Mouse (Mus musculus): Measurements from ENCODE around the gene Tfdp2.

Gene Tfdp2

DNA sequence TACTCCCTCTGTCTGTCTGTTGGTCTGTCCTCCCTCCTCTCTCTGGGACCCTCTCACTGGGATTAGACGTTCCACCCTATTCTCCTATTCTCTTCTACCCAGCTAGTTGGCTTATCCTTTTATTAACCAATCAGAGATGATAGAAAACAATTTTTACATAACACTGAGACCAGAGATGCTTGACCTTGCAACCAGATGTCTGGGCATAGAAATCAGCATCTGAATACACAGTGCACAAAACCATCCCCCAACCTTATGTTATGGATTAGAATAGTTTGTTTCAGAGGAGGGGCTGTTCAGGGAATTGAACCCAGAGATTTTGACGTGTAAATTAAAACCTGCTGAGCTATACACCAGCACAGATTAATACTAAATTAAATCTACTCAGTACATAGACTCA is 34.2 kb downstream of the Tfdp2 start:
- no peak for DNase-seq

DNA sequence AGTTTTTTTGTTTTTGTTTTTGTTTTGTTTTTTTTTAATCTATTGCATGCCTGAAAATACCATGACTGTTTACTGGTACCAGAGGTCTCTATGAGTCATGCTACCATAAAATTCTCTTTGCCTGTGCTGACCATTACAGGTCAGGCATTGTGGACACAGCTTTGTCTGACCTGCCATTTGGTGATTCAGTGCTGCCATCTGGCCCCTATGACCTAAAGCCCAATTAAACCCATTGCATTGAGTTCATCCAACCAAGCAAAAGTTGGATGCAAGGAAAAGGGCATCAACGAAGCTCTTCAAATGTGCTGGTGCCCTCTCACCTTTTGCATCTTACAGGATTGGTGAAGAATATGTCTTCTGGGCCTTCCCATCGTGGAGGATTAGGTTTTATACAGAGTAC is 39.4 kb downstream of the Tfdp2 start:
- no peak for DNase-seq

DNA sequence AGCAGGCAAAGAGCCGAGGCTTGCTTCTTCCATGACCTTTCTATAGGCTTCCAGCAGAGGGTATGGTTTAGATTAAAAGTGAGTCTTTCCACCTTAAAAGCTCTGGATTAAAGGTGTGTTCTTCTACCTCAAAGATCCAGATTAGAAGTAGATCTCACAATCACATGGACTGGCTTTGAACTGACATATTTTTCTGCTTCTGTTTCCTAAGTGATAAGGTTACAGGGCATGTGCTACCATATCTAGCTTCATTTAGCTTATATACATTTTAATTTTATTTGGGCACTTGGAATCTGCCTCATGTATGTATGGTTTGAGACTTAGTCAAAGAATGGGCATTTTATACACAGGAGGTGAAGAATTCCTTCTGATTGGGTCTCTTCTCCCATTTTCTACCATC is 41.3 kb downstream of the Tfdp2 start:
- DNase-seq = no peak

DNA sequence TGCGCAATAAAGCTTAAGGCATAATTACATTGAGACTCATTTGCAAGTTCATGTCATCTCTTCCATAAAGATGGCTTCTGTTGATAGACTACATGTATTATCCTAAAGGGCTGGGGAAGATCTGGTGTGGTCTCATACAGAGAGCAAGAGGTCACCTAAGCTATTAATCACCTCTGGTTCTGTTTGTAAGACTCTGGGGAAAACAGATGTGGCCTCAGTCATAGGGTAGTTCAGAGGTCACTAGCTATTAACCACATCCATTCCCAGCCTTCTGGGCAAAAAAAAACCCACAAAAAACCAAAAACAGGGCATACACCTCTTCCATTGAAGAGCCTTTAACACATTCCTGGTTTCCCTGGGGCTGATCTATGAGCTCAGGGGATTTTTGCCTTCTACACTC is 42.2 kb downstream of the Tfdp2 start:
- DNase-seq = no peak

DNA sequence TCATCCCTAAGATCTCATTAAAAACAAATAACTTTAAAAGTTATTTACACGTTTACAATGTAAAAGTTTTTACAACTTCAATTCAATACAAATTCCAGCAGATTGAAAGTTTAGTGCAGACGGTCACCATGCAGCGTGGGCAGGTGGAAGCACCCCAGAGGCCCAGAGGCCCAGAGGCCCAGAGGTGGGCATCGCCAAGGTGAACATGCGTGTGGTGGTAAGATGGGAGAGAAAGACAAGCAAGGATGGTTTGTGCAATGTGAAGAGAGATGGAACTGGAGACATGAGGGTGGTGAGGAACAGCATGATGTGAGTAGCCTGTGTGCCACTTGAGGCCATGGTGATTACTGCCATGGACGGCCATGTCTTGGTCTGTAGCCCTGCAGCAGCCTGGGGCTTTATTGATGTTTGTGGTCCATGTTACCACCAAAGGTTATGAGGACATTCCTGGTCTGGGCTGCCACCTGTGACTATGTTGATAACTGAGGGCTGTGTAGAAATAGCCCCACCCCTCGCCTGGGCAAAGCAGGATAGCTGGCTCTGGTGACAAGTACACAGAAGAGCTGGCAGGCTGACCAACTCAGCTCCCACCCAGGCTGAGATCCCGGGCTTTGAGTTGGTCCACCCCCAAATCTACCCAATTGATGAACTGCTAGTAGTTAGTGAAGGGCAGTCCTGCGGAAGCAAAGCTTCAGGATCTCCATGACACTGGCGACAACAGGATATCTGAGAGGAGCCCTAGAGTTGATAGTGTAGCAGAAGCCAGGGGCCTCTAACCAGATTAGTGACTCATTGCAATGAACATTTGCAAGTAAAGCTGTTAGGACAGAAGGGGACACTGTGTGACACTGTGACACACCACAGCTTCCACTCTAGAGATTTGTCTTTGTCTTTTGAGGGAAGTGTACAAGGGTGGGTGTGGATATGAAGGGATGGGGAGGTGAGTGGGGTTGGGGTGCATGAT is 45.3 kb downstream of the Tfdp2 start:
- DNase-seq = no peak

DNA sequence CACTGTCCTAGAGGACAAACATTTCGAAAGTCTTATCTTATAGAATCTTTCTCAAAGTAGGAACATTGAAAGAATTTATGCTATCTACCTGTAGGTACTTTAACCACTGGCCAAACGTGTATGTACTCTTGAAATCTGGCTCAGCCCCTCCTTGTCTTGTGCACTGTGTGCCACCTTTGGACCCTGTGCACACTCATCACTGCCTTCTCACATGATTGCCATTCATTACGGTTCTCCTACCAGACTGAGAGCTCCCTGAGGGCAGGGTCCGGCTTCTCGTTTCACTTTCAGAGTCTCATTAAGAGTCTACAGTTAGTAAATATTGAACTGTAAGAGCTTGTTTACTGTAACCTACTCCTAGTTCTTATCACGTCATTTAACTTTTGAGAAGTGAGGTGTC is 47.8 kb downstream of the Tfdp2 start:
- DNase-seq = no peak

DNA sequence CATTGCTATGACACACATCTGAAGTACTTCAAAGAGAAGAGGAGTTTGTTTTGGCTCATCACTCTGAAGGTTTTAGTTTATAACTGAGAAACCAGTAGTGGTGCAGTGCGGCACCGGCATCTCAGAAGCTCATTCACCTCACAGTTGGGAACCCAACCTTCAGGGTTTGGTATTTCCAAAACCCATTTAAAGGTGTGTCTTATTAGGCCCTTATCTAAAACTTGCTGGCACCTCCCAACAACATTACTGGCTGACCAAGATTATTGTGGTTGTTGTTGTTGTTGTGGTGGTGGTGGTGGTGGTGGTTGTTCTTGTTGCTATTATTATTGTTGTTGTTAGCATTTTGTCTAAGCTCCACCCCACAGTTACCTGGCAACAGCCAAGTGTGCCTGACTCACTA is 58.7 kb downstream of the Tfdp2 start:
- DNase-seq = no peak

DNA sequence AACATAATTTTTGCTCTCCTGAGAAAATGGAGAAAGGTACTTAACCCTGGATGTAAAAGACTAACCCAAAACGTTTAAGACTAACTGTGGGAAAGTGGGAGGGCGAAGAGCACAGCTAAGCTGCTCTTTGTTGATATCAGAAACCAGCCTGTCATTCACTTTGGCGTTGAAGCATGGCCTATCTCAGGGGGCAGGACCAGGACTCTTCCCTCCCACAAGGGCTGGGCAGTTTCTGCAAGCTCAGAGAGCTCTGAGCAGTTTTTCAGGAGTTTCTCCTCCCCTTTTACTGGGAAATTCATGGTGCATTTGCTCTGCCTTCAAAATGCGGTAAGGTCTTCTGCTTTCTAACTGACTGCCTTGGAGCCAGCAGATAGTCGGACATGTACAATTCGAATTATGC is 62.4 kb downstream of the Tfdp2 start:
- no peak for DNase-seq

DNA sequence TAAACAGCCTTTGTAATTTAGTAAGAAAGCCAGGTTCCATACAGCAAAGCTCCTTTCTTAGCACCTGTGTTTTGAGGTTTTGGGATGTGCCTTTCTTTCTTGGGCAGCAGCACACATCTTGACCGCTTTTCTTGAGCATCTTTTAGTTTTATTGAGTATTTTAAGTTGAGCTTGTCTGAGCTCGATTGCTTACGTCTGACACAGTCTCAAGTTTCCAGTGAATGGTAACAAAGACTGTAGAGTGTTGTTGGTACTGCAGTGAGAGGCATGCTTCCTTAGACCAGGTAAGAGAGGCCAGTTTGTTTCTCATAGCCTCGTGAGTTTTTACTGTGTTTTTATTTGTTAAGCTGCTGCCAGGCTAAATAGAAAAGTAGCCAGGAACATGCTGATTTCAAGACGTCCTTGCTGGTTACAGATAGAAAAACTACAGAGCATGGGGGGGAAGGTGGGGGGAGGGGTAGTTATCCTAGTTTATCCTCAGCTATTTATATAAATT is 63.0 kb downstream of the Tfdp2 start:
- DNase-seq = no peak

DNA sequence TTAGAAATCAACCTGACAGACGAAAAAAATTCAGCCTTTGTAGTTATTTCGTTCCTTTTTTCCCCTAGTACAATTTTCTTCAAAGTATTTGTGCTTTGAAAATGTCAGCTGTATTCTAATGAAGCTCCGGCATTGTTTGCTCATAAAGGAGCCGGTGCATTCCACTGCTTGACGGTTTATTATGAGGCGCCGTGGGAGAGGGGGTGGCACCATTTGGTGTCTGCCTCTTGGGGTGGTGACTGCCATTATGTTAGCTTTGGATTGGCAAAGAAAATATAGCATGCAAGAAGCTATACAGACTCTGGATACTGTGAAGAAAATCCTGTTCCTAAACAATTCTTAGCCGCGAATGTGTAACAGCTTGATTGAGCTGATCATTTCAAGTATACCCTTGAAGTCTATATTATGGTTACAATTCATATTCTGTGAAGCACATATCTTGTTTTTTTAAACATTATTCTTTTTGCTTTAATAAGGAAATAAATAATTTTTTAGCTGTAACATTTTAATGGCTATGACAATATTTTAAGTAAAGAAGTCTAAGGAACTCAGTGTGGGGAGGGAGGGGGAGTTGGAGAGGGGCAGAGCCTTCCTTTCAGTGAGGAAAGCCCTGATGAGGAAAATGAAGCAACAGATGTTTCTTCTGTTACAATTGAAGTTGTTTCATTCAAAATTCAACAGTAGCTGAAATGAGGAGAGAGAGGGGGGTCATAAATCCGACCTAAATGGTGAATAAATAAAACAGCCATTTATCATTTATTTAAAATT is 63.9 kb downstream of the Tfdp2 start:
- no peak for DNase-seq

DNA sequence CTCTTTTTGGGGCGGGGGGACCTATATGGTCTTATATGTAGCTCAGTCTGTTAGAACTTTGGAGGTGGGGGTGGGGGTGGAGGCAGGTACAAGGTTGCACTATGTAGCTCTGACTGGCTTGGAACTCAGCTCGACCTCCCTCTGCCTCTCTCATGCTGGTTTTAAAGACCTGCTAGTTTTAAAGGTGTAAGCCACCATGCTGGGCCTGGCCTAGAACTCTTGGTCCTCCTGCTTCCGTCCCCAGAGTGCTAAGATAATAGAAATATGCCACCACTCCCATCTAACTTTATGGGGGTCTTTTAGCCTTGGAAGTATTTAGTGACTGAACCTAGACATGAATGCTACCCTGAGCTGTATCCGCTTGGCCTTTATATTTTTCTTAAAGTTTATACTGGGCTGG is 65.0 kb downstream of the Tfdp2 start:
- no peak for DNase-seq

DNA sequence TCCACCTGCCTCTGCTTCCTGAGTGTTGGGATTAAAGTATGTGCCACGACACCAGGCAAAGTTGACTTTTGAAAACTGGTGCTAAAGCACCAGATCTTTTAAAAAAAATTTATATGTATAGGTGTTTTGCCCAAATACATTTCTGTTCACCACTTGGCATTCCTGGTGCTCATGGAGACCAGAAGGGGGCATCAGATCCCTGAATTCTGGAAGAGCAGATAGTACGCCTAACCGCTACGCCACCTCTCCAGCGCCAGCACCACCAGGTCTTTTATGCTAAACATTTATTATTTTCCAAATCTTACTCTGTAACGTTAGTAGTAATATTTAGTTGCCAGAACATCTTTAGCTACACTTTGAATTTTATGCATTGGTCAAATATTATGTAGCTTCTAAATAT is 65.9 kb downstream of the Tfdp2 start:
- DNase-seq = no peak

DNA sequence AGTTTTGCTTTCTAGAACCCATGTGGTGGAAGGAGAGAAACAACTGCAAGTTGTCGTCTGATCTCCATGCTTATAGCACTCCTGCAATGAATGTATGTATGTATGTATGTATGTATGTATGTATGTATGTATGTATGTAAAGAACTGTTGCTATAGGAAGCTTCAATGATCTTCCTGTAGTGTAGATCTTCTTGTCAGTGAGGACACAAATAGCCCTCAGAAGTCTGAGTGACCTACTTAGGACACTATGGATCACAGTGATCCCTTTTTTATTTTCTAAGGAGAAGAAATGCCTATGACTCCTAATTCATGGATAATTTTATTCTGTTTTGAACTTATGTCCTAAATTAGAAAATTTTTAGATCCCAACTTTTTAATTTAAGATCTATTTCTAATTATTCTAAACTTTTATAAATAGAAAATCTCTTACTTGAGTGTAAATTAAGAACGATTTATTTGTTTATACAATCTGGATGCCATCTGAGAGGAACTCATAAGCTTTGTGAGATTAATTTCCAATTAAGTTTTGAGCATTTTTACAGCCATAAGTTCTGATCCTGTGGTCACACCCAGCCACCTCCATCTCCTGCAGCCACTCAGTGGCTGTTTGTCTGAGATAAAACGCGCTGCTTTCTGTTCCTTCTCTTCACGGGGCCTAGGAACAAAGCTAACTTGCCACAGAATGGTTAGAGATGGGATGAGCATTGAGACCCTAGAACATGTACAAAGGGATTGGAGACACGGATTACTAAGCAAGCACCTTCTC is 70.9 kb downstream of the Tfdp2 start:
- DNase-seq = no peak

DNA sequence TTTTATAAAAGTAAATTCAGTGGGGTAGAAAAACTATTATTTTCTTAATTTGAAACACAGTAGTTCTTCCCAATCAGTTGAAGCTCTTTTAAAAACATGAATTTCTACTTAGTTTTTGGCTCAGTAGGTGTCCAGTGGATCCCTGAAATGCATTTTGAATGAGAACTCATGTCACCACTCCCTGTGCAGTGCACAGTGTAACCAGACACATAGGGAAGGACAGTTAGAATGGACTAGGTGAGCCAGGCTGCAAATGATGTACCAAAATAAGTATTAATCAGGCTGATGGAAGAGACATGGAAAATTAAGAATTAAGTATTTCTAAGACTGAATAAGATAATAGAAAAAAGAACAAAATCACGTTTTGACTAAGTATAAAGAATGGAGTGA is 71.5 kb downstream of the Tfdp2 start:
- DNase-seq = no peak

DNA sequence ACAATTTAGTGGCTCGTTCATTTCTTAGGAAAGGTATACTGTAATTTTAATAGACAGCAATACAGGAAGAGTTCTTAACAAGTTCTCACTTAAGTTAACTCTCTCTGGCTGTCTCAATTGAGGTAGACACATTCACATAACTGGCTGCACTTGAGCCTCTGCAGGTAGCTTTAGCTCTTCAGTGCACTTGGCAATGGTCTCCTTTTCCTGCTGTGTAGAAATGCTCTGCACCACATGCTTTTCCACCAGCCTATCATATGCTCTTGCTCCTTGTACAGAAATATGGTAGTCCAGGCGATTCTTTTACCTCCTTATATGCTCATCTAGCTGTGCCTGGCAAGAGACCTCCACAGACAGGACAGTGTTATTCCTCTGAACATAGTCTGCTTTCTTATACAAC is 73.7 kb downstream of the Tfdp2 start:
- no peak for DNase-seq

DNA sequence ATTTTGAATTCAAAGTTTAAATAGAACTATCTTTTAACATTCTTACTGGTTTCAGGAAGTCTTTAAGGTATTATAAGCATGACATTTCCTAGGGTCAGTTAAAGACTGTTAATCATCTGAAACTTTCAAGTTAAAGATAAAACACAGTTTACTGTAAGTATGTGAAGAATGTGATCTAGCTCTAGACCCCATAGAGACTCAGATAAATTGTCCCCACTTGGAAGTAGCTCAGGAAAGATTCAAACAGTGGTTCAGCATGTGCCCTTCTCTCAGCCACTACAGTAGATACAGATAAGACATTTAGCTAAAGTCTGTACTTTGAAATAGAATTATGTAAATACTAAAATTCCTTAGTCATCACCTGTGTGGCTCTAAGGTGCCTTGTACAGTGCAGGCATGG is 79.5 kb downstream of the Tfdp2 start:
- DNase-seq = no peak

DNA sequence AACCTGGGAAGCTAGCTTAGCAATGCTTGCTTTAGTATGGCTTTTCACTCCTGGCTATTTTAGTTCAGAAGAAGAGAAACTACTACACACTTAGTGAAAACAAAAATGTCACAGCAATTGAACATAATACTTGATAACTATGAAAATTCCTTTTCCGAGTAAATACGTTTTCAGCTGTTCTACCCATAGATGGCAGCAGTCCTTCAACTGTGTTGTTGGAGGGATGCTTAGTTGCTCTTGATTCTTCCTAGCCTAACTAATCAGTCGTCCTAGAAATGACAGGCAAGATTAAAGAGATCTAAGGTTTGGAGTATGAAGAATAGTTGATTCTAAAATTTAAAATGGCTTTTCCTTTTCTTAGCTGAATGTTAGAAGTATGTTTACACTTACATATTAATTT is 85.4 kb downstream of the Tfdp2 start:
- no peak for DNase-seq

DNA sequence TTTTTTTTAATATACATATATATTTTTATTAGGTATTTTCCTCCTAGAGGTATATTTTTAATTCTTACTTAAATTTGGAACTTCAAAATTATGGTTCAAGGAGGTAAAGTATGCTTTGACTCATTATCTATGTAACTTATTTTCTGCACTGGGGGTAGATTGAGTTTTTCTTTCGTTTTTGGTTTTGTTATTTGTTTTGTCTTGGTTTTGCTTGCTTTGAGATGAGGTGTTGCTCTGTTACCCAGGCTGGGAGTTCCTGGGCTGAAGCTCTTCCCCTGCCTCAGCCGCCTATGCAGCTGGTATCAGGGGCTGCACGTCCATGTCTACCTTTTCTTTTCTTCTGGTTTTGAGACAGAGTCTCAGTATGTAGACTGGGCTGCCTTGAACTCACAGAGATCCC is 86.0 kb downstream of the Tfdp2 start:
- no peak for DNase-seq

DNA sequence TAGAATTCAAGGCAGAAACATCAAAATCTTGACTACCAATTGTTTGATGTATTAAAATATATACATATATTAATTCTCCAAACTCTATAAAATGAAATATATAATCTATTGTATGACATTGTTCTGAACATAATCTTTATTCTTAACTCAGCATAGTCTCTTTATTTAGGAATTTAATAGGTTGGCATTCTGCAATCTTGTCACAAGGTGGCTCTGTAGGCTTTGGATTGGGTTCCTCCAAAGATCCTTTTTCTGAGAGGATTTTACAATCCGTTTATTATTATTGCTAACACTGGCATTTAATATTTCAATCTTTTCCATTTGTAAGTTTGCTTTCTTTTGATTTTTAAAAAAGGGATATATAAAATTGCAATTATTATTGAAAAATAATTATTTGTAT is 88.8 kb downstream of the Tfdp2 start:
- no peak for DNase-seq

DNA sequence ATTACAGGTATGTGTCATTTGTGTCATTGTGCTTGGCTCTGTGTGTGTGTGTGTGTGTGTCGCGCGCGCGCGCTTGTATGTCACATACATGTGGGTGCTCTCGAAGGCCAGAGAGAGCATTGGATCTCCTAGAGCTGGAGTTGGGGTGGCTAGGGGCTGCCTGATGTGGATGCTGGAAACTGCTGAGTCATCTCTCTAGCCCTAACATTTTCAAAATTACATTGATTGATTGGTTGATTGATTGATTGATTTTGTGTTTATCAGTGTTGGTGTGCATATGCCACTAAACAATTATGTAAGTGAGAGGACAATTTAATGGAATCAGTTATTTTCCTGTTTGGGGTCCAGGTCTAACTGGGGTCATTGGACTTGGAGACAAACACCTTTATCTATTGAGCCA is 96.1 kb downstream of the Tfdp2 start:
- no peak for DNase-seq

DNA sequence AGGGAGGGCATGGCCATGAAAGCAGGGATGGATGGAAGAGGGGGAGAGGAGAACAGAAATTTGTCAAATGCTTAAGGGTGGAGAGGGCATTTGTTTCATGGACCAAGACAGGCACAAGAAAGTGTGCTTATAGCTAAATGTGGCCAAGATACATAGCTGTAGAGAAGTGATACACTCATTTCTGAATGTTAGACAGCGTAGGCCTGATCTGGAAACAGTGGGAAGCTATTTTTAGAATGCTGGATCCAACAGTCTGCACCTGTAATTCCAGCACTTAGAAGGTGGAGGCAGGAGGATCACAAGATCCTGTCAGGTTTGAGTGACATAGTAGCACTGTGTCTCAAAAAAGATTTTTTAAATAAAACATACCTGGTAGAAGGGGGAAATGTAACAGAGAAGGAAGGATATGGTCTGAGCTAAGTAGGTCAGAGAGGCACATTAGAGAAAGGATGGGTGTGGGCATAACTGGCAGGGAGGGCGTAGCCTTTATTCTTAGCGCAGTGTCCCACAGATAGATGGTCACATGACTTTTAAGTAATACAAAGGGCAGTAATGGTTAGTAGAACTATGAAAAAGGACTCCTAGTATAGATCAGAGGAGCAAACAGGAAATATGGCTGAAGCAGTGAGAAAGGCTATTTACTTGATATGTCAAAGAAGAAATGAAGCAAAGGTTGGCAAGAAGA is 103.4 kb downstream of the Tfdp2 start:
- DNase-seq = no peak

DNA sequence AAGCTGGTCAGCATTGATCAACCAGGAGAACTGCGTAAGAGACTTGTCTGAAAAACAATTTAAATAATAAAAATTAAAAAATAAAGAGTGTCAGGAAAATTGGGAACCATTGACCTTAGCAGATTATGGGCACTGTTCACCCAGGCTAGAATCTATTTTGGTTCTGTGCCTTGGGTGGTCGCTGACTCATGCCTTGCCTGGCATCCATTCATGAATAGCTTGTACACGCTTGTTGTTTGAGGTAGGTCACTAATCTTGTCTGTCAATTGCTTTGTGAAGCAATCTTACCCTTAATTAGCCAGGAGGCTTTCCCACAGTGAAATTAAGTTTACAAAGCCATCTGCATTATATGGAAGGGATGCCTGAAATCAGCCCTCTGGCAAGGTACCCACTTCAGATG is 112.7 kb downstream of the Tfdp2 start:
- DNase-seq = no peak

DNA sequence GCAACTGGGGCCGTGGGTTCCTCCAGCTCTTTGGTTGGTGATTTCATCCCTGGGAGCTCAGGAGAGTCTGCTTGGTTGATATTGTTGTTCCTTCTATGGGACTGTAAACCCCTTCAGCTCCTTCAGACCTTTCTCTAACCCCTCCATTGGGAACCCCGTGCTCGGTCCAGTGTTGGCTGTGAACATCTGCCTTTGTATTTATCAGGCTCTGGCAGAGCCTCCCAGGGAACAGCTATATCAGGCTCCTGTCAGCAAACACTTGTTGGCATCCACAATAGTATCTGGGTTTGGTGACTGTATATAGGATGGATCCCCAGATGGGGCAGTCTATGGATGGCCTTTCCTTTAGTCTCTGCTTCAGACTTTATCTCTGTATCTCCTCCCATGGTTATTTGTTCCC is 116.0 kb downstream of the Tfdp2 start:
- DNase-seq = no peak
